Mouse (Mus musculus) olfactory bulb, adult 2 months (tissue): ENCODE data around the gene Nup188.

Source experiments
- CTCF ChIP-seq: fragments of 200-500 bp; IDR thresholded peaks from 2 replicates; pipeline ENCODE4 v1.5.1; 2012; ENCODE audit warnings: low read depth, mild to moderate bottlenecking, low read length, moderate library complexity; ENCODE audit not compliant: insufficient read depth
- POLR2A ChIP-seq: fragments of 200-500 bp; IDR thresholded peaks from 2 replicates; pipeline ENCODE4 v1.6.1; 2012; ENCODE audit warnings: mild to moderate bottlenecking, low read depth, low read length, moderate library complexity; ENCODE audit not compliant: insufficient read depth

GRCm38 (mm10) chr2:30268371-30268770, 17.8 kb upstream of the Nup188 start:
- no peak for TF ChIP-seq CTCF
- TF ChIP-seq POLR2A = no peak
